Mouse (Mus musculus) neural tube, embryonic 14.5 days (tissue): ENCODE data around the gene Clybl. TPM values are rescaled to one million over a fixed set of nuclear protein-coding genes. Genes with fewer than 3 reads are reported as not detected.

Experiments
- ATAC-seq: fragments of 200-750 bp; cut with Nextera tagmentation; 2 replicates; pipeline ENCODE4 v1.8.0; 2017; ENCODE audit warnings: low read depth, mild to moderate bottlenecking, moderate TSS enrichment, moderate library complexity
- H3K27ac ChIP-seq: fragments of 300-500 bp; sonication (generic); 2 replicates; pipeline ENCODE4 v1.5.1; 2014; ENCODE audit warnings: low read depth, mild to moderate bottlenecking, control low read depth, low read length, moderate library complexity, mixed read lengths
- H3K27me3 ChIP-seq: fragments of 300-500 bp; sonication (generic); 2 replicates; pipeline ENCODE4 v1.6.1; 2014; ENCODE audit warnings: low read length; ENCODE audit not compliant: control insufficient read depth, insufficient read depth
- H3K36me3 ChIP-seq: fragments of 300-500 bp; sonication (generic); 2 replicates; pipeline ENCODE4 v1.6.1; 2014; ENCODE audit warnings: low read length, mixed read lengths; ENCODE audit not compliant: control insufficient read depth, insufficient read depth
- H3K4me1 ChIP-seq: fragments of 300-500 bp; sonication (generic); 2 replicates; pipeline ENCODE4 v1.6.1; 2014; ENCODE audit warnings: low read length; ENCODE audit not compliant: control insufficient read depth, insufficient read depth
- H3K4me2 ChIP-seq: fragments of 300-500 bp; sonication (generic); 2 replicates; pipeline ENCODE4 v1.6.1; 2014; ENCODE audit warnings: mild to moderate bottlenecking, low read depth, low read length, control low read depth
- H3K4me3 ChIP-seq: fragments of 300-500 bp; sonication (generic); 2 replicates; pipeline ENCODE4 v1.5.1; 2014; ENCODE audit warnings: low read depth, low read length, control low read depth, mixed read lengths
- H3K9ac ChIP-seq: fragments of 300-500 bp; sonication (generic); replicated peaks from 2 replicates; pipeline ENCODE4 v1.6.1; 2014; ENCODE audit warnings: low read depth, mild to moderate bottlenecking, control low read depth, low read length, mixed read lengths
- H3K9me3 ChIP-seq: fragments of 300-500 bp; sonication (generic); 2 replicates; pipeline ENCODE4 v1.6.1; 2016; ENCODE audit warnings: low read length; ENCODE audit not compliant: control insufficient read depth
- WGBS: fragments of 180-500 bp; shearing (Covaris S2); extraction: QIAGEN DNeasy Blood & Tissue Kit; methylation state at CpG from one replicate; pipeline ENCODE4 v1.1.7; 2014; 5-methylcytosine and 5-hydroxymethylcytosine counted together
- polyA plus RNA-seq: library from polyadenylated mRNA; unstranded; fragments of >200 nt; fragmentation: Nextera tagmentation; extraction: Ambion mirVana; gene quantifications from 2 replicates; pipeline ENCODE4 v1.2.1, GENCODE M21; 2014

Gene Clybl
- polyA plus RNA-seq, 1 experiment from 2014 or later = 9.1 TPM

DNA sequence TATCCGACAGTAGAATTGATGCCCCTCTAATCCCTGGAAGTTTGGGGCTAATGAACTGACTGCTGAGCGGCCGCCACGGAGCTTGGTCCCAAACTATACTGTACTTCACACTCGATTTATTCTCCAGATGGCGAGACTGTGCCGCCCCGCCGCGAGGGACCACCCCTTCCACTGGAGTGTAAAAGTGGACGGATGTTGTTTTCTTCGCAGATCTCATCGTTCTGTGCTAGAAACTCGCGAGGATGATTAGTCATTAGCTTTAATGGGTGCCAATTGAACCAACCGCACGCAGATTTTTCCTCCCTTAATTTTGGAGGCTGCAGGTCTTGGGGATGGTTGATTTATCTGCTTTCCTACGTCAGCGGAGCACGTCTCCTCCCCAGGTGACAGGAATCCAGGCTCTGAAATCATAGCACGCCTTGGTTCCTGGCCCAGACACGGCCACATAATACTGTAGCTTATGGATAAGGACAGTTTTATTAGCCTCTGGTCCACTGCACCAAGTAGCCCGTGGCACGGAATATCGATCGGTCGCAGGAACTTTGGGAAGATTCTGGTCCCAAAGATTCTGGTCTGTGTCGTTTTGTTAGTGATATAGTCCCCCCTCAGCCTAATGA is 185.9 kb downstream of the Clybl start:
- WGBS = 59% methylated on average over 28 of the region's 28 CpGs
- H3K4me1 ChIP-seq = no peaks in the 10 kb centered on the region
- H3K27ac ChIP-seq = no peak overlapping the region
- H3K4me2 ChIP-seq = no peak overlapping the region
- no peaks in the 10 kb centered on the region for H3K9me3 ChIP-seq
- H3K36me3 ChIP-seq = no peaks in the 10 kb centered on the region
- peak; percentile 73; the same call in 1 of the 2 replicates for ATAC-seq
- H3K9ac ChIP-seq = no peak overlapping the region
- no peak overlapping the region for H3K4me3 ChIP-seq
- H3K27me3 ChIP-seq = no peaks in the 10 kb centered on the region

DNA sequence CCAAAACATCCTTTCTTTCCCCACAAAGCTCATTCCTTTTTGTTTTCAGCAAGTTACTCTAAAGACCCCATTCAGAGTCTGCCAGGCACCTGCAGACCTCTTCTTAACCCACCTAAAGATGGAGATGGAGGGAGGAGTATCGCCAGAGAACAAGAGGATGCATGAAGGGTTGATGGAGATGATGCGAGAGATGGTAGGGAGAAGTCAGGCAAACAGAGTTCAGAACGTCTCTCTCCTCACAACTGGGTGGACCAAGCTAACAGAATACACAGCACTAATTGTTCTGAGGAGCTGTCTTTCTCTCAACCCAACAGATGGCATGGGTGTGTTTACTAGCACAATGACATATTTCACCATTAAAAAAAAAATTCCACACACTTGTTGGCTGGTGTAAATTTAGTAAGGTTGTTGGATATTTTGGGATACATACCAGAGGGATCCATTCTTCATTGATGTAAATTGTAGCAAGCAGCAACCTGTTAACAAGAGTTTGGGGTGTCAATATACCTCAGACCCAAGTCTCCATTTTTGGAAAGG is 186.4 kb downstream of the Clybl start:
- H3K9ac ChIP-seq = no peak overlapping the region
- ATAC-seq = no peak
- no peak overlapping the region for H3K27ac ChIP-seq

DNA sequence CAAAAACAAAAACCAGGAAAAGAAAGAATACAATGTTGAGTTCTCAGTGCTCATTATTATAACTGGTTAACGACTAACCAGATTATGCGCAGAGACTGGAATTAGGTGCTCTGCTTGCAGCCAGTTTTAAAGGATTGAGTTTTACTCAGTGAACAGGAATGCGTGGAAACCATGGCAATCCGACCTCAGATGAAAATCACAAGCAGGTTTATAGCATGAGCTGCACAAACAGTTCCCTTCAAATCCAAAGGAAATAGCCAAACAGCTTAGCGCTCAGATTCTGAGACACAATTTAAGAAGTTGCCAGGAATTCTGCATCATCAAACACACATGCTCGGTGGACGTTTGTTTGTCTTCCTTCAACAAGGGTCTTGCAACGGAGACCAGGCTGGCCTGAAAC is 187.0 kb downstream of the Clybl start:
- Histone ChIP-seq H3K9me3 (no peaks in the 10 kb centered on the region), H3K27me3 (peaks cover 4% of the 10 kb centered on the region; the same call in 1 of the 2 replicates), H3K4me1 (no peaks in the 10 kb centered on the region; the same call in 1 of the 2 replicates), H3K9ac (no peak overlapping the region), H3K4me3 (no peak overlapping the region), H3K36me3 (no peaks in the 10 kb centered on the region), H3K4me2 (no peak overlapping the region), H3K27ac (no peak overlapping the region)
- 83% methylated on average over 8 of the region's 8 CpGs for WGBS
- no peak for ATAC-seq

More for the DNA sequence above, 186.4 kb downstream of the Clybl start:
- peaks cover under 1% of the 10 kb centered on the region; the same call in 1 of the 2 replicates for H3K27me3 ChIP-seq
- no peaks in the 10 kb centered on the region for H3K9me3 ChIP-seq
- 80% methylated on average over 3 of the region's 3 CpGs for WGBS
- H3K4me2 ChIP-seq = no peak overlapping the region
- no peak overlapping the region for H3K4me3 ChIP-seq
- H3K4me1 ChIP-seq = no peaks in the 10 kb centered on the region
- H3K36me3 ChIP-seq = no peaks in the 10 kb centered on the region

DNA sequence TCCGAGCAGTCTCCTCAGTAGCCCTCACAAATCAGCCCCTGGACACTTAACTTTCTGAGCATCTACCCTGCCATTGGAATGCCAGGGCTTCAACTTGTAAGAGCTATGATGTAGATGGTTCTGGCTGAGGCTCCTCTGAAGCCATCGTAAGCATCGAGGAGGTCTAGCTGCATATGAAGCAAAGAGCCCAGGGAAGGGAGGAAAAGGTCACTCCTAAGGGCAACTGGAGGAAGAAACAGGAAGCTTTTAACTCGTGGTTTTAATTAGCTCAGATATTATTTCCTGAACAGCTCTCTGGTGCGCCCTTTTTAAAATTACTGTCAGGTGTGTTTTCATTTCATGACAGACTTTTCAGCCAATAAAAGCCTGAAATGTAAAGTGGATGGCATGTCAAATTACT is 190.5 kb downstream of the Clybl start:
- ATAC-seq = no peak
- H3K9me3 ChIP-seq = no peaks in the 10 kb centered on the region
- H3K4me2 ChIP-seq = no peak overlapping the region
- H3K4me1 ChIP-seq = no peaks in the 10 kb centered on the region; the same call in 1 of the 2 replicates
- 63% methylated on average over 5 of the region's 5 CpGs for WGBS
- H3K4me3 ChIP-seq = no peak overlapping the region
- H3K9ac ChIP-seq = no peak overlapping the region
- no peaks in the 10 kb centered on the region for H3K36me3 ChIP-seq
- H3K27me3 ChIP-seq = peaks cover 9% of the 10 kb centered on the region
- H3K27ac ChIP-seq = no peak overlapping the region

DNA sequence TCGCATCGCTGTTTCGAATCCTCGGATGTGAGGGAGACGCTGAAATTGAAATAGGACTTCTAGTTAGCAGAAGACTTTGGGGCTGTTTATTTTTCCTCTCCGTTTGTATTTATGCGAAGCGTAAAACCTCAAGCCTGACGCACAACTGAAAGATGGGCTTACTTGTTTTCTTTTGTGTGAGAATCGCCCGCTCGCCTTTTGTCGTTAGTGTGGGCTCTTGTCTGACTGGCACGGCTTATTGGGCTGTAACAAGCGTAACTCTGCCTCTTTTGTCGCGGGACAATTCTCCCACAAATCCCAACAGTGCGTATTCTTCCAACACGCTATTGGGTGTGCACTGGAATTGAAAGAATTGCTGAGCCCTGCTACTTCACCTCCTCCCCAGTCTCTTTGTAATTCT is 192.0 kb downstream of the Clybl start:
- Histone ChIP-seq H3K4me3 (peak overlapping the region; percentile 17; the same call in 1 of the 2 replicates), H3K27ac (no peak overlapping the region), H3K9ac (no peak overlapping the region), H3K9me3 (no peaks in the 10 kb centered on the region), H3K36me3 (no peaks in the 10 kb centered on the region), H3K4me2 (peak overlapping the region; percentile 39), H3K4me1 (no peaks in the 10 kb centered on the region; the same call in 1 of the 2 replicates), H3K27me3 (peaks cover 9% of the 10 kb centered on the region)
- peak; percentile 73; the same call in 1 of the 2 replicates for ATAC-seq
- 6% methylated on average over 19 of the region's 19 CpGs for WGBS

DNA sequence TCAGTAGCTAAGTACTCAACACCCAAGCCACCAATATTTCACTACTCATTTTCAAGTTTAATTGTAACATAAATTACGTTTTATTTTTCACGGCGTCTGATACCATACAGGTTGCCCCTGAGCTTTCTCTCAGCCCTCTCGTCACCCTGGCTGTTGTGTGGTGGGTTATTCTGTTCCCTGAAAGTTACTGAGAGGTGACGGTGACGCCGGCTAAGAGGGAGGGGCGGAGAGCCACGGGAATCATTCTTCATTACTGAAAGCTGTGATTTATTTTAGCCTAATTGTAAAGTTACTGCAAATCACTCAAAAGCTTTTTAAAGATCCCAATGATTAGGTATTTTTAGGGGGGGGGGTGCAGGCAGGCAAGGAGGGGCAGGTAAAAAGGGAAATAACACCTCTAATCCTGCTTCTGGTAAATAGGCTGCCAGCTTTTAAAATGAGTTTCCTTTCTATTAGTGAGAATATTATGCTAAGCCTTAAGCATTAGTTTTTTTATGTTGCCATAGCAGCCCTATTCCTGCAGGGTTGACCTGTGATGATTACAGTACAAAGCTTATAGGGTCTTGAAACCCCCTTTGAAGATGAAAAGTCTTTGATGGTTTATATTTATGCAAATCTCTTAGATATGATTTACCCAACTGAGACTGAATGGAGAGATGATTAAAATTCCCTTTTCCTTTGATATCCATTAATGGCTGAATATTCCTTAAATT is 192.9 kb downstream of the Clybl start:
- Histone ChIP-seq H3K27ac (no peak overlapping the region), H3K4me2 (no peak overlapping the region), H3K36me3 (no peaks in the 10 kb centered on the region), H3K9me3 (no peaks in the 10 kb centered on the region), H3K4me3 (no peak overlapping the region), H3K27me3 (peaks cover 9% of the 10 kb centered on the region), H3K9ac (no peak overlapping the region), H3K4me1 (no peaks in the 10 kb centered on the region; the same call in 1 of the 2 replicates)
- WGBS = 4% methylated on average over 9 of the region's 9 CpGs
- ATAC-seq = no peak

DNA sequence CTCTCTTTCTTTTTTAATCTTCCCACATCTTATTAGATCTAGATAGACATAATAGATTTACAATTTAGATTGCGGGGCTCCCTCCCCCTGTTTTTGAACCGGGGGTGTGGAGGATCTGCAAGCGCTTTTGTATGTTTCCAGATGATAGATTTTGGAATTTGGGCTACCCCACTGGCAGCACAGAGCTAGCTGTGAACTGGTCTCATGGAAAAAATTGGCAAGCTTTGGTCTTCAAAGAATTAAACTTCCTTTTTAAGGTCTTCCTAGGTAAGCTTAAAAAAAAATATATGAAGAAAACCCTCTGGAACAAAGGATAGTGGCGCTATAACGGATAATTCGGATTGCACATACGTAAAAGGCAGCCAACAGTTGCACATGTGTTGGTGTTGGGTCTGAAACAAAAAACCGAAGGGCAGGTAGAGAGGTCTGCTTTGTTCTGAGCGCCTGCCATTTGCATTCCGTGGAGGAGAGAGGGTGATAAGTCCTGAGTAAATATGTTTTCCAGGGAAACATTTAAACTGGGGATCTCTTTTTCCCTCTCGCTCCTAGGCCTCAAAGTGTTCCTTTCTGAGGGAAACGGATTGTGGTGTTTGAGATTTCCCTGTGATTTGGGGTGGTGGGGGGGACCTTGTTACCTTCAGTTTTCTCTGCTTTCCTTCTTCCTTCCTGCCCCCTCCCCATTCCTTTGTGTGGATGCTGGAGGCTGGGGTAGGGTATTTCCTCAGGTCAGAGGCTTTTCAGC is 193.7 kb downstream of the Clybl start:
- no peaks in the 10 kb centered on the region; the same call in 1 of the 2 replicates for H3K4me1 ChIP-seq
- H3K9ac ChIP-seq = no peak overlapping the region
- no peak overlapping the region for H3K27ac ChIP-seq
- H3K27me3 ChIP-seq = peaks cover 9% of the 10 kb centered on the region
- no peak for ATAC-seq
- no peak overlapping the region for H3K4me2 ChIP-seq
- no peaks in the 10 kb centered on the region for H3K9me3 ChIP-seq
- no peaks in the 10 kb centered on the region for H3K36me3 ChIP-seq
- no peak overlapping the region for H3K4me3 ChIP-seq
- WGBS = 51% methylated on average over 12 of the region's 12 CpGs

DNA sequence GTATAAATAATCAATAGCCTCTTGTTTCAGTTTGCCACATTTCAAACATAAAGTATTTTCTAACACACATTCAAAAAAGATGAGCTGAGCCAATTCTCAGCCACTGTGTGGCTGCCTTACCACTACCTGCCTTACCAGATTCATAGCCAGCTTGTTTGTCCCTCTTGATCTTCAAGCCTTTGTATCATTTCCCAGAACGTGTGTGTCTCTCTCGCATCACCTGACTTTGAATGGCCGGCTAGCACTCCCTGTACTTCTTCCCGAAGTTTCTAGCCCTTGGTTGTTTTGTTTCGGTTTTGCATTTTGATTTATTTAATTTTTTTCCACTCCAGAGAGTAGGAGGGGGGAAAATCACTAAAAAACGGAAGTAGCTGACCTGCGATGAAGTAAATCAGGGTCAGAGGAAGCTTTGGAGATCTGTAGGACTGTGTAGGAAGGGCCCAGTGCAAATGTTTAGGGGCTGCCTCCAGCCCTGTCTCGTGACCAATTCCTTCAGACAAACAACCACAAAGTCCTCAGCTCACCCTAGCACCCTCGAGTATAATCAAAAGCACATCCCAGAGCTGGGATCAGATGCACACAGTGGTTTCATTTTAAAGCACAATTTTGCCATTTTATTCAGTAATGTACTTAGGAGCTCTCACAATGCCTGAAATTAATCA is 195.1 kb downstream of the Clybl start:
- H3K4me1 ChIP-seq = no peaks in the 10 kb centered on the region; the same call in 1 of the 2 replicates
- 56% methylated on average over 9 of the region's 9 CpGs for WGBS
- no peak overlapping the region for H3K4me2 ChIP-seq
- peaks cover 9% of the 10 kb centered on the region for H3K27me3 ChIP-seq
- no peaks in the 10 kb centered on the region for H3K36me3 ChIP-seq
- H3K4me3 ChIP-seq = no peak overlapping the region
- H3K9ac ChIP-seq = no peak overlapping the region
- no peak for ATAC-seq
- H3K9me3 ChIP-seq = no peaks in the 10 kb centered on the region
- H3K27ac ChIP-seq = no peak overlapping the region
